Mouse (Mus musculus): ENCODE results near the gene Atf4. TPM values are rescaled to one million over a fixed set of nuclear protein-coding genes. Genes with fewer than 3 reads are reported as not detected.

Atf4 gene
- polyA plus RNA-seq, 1 experiment from 2014 or later = 136 TPM

- Histone ChIP-seq H3K36me3 (ENCODE audit: control insufficient read depth, insufficient read depth, low read length) (no peaks in the 10 kb centered on the region), H3K27me3 (replicated peaks; ENCODE audit: control insufficient read depth, insufficient read depth, low read length) (peaks cover 73% of the 10 kb centered on the region), H3K9ac (ENCODE audit: low read length) (no peak within 1 kb of the TSS), H3K9me3 (ENCODE audit: control insufficient read depth, low read length) (no peaks in the 10 kb centered on the region), H3K4me2 (ENCODE audit: low read length) (peak within 1 kb of the TSS; percentile 89), H3K27ac (ENCODE audit: low read depth) (no peak within 1 kb of the TSS), H3K4me3 (ENCODE audit: low read depth, low read length) (peak within 1 kb of the TSS; percentile 37), H3K4me1 (replicated peaks; ENCODE audit: control insufficient read depth, insufficient read depth, low read length) (no peaks in the 10 kb centered on the region)
- under 1% methylated on average over 50 of the region's 50 CpGs for WGBS
- DNase-seq (ENCODE audit: low spot score) (peak; percentile 55), ATAC-seq (replicated peaks; ENCODE audit: low FRiP score, low TSS enrichment, low read depth) (no peak)
Measured at GRCm38 (mm10) chr15:80286851-80287415, 31.9 kb downstream of the Atf4 start, which contains the start of gene Cacna1i. Gene Cacna1i (plus strand): TSS chr15:80287238.

GRCm38 (mm10) chr15:80288036-80288435 is 33.1 kb downstream of the Atf4 start:
- DNase-seq (ENCODE audit: low spot score) (peak; percentile 53), ATAC-seq (replicated peaks; ENCODE audit: low FRiP score, low TSS enrichment, low read depth) (no peak)
- H3K36me3 ChIP-seq (ENCODE audit: control insufficient read depth, insufficient read depth, low read length) = no peaks in the 10 kb centered on the region
- H3K9ac ChIP-seq (ENCODE audit: low read length) = no peak overlapping the region
- WGBS = 3% methylated on average over 23 of the region's 23 CpGs
- peaks cover 65% of the 10 kb centered on the region for H3K27me3 ChIP-seq (replicated peaks; ENCODE audit: control insufficient read depth, insufficient read depth, low read length)
- no peaks in the 10 kb centered on the region for H3K4me1 ChIP-seq (replicated peaks; ENCODE audit: control insufficient read depth, insufficient read depth, low read length)
- no peak overlapping the region for H3K27ac ChIP-seq (ENCODE audit: low read depth)
- H3K9me3 ChIP-seq (ENCODE audit: control insufficient read depth, low read length) = no peaks in the 10 kb centered on the region
- peak overlapping the region; percentile 37 for H3K4me3 ChIP-seq (ENCODE audit: low read depth, low read length)
- peak overlapping the region; percentile 89 for H3K4me2 ChIP-seq (ENCODE audit: low read length)

DNA sequence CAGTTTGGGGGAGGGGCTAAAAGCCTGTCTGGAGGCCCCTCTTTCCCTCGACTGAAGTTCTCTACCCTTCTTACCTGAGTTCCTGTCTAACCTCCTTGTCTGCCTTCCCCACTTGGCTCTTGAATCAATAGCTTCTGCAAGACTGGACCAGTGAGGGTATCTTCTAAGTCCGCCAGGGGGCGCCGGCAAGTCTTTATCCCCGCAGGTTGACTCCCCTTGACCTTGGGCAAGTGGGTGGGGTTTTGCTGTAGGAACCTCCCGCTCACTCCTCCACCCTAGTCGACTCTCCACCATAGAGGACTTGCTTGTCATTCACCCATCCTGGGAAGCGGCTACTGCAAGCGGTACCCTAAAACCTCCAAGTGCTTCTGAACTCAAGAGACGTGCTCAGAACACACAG is 34.5 kb downstream of the Atf4 start:
- Histone ChIP-seq H3K36me3 (ENCODE audit: control insufficient read depth, insufficient read depth, low read length) (no peaks in the 10 kb centered on the region), H3K27me3 (replicated peaks; ENCODE audit: control insufficient read depth, insufficient read depth, low read length) (peaks cover 57% of the 10 kb centered on the region)
- peak; percentile 79 for DNase-seq (ENCODE audit: low spot score)

DNA sequence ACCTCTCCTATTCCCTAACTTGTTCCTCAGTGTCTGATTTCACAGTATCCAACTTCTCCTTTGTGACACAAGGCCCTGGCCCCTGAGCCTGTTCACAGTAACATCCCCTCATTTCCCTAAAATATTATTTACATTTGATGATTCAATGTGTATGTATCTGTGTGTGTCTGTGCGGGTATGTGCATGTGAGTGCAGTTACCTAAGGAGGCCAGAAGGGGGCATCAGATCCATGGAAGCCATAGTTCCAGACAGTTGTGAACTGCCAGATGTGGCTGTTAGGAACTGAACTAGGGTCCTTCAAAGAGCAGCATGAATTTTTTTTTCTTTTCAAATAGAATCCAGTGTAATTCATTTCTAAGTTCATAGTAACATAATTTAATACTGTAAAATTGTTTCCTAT is 42.2 kb downstream of the Atf4 start:
- H3K27ac ChIP-seq (ENCODE audit: low read depth) = no peak overlapping the region
- ATAC-seq (replicated peaks; ENCODE audit: low FRiP score, low TSS enrichment, low read depth) (no peak), DNase-seq (ENCODE audit: low spot score) (no peak)
- no peak overlapping the region for H3K9ac ChIP-seq (ENCODE audit: low read length)
- H3K4me1 ChIP-seq (replicated peaks; ENCODE audit: control insufficient read depth, insufficient read depth, low read length) = no peaks in the 10 kb centered on the region
- no peaks in the 10 kb centered on the region for H3K27me3 ChIP-seq (replicated peaks; ENCODE audit: control insufficient read depth, insufficient read depth, low read length)
- no peak overlapping the region for H3K4me2 ChIP-seq (ENCODE audit: low read length)
- H3K4me3 ChIP-seq (ENCODE audit: low read depth, low read length) = no peak overlapping the region
- H3K9me3 ChIP-seq (ENCODE audit: control insufficient read depth, low read length) = 0 out of 2 replicates have a peak, but pooled peaks cover 3% of the 10 kb centered on the region
- WGBS = 86% methylated on average over 1 of the region's 1 CpGs
- no peaks in the 10 kb centered on the region for H3K36me3 ChIP-seq (ENCODE audit: control insufficient read depth, insufficient read depth, low read length)

More for the DNA sequence above, 34.5 kb downstream of the Atf4 start:
- Histone ChIP-seq H3K4me2 (ENCODE audit: low read length) (no peak overlapping the region), H3K4me1 (replicated peaks; ENCODE audit: control insufficient read depth, insufficient read depth, low read length) (no peaks in the 10 kb centered on the region), H3K4me3 (ENCODE audit: low read depth, low read length) (no peak overlapping the region), H3K27ac (ENCODE audit: low read depth) (no peak overlapping the region), H3K9ac (ENCODE audit: low read length) (no peak overlapping the region), H3K9me3 (ENCODE audit: control insufficient read depth, low read length) (no peaks in the 10 kb centered on the region)
- no peak for ATAC-seq (replicated peaks; ENCODE audit: low FRiP score, low TSS enrichment, low read depth)
- 8% methylated on average over 10 of the region's 10 CpGs for WGBS

- no peaks in the 10 kb centered on the region for H3K9me3 ChIP-seq (ENCODE audit: control insufficient read depth, low read length)
- H3K36me3 ChIP-seq (ENCODE audit: control insufficient read depth, insufficient read depth, low read length) = no peaks in the 10 kb centered on the region
- 70% methylated on average over 14 of the region's 14 CpGs for WGBS
Measured at GRCm38 (mm10) chr15:80303779-80304178, 48.8 kb downstream of the Atf4 start.

DNA sequence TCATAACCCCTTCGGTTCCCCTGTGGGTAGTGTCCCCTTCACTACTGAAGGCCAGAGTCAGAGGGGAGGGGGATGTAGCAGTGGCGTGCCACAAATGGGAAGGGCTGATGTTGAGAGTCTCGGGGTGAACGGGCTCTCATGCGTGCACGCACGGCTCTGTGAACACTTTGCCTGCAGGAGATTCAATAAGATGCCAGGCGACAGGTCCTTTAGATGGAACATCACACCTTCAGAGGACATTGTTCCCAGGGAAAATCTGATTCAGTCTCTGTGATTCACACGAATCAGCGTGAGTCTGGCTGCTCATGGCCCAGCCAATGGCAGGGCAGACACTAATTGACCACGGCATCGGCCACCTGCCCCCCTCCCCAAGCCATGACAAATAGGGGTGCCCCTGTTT is 49.2 kb downstream of the Atf4 start:
- H3K9ac ChIP-seq (ENCODE audit: low read length) = no peak overlapping the region
- WGBS = 90% methylated on average over 12 of the region's 12 CpGs
- H3K27ac ChIP-seq (ENCODE audit: low read depth) = no peak overlapping the region
- no peak for DNase-seq (ENCODE audit: low spot score)
- H3K4me3 ChIP-seq (ENCODE audit: low read depth, low read length) = no peak overlapping the region
- no peaks in the 10 kb centered on the region for H3K36me3 ChIP-seq (ENCODE audit: control insufficient read depth, insufficient read depth, low read length)
- no peak for ATAC-seq (replicated peaks; ENCODE audit: low FRiP score, low TSS enrichment, low read depth)
- no peaks in the 10 kb centered on the region for H3K9me3 ChIP-seq (ENCODE audit: control insufficient read depth, low read length)
- no peaks in the 10 kb centered on the region for H3K4me1 ChIP-seq (replicated peaks; ENCODE audit: control insufficient read depth, insufficient read depth, low read length)
- no peaks in the 10 kb centered on the region for H3K27me3 ChIP-seq (replicated peaks; ENCODE audit: control insufficient read depth, insufficient read depth, low read length)
- no peak overlapping the region for H3K4me2 ChIP-seq (ENCODE audit: low read length)

More at GRCm38 (mm10) chr15:80303779-80304178, 48.8 kb downstream of the Atf4 start:
- no peak overlapping the region for H3K4me2 ChIP-seq (ENCODE audit: low read length)
- H3K9ac ChIP-seq (ENCODE audit: low read length) = no peak overlapping the region
- H3K27me3 ChIP-seq (replicated peaks; ENCODE audit: control insufficient read depth, insufficient read depth, low read length) = no peaks in the 10 kb centered on the region
- H3K27ac ChIP-seq (ENCODE audit: low read depth) = no peak overlapping the region
- ATAC-seq (replicated peaks; ENCODE audit: low FRiP score, low TSS enrichment, low read depth) (no peak), DNase-seq (ENCODE audit: low spot score) (no peak)
- no peak overlapping the region for H3K4me3 ChIP-seq (ENCODE audit: low read depth, low read length)
- no peaks in the 10 kb centered on the region for H3K4me1 ChIP-seq (replicated peaks; ENCODE audit: control insufficient read depth, insufficient read depth, low read length)

- no peak for DNase-seq (ENCODE audit: low spot score)
- no peak for ATAC-seq (replicated peaks; ENCODE audit: low FRiP score, low TSS enrichment, low read depth)
- no peak overlapping the region for H3K27ac ChIP-seq (ENCODE audit: low read depth)
- WGBS = 32% methylated on average over 8 of the region's 8 CpGs
- no peak overlapping the region for H3K4me2 ChIP-seq (ENCODE audit: low read length)
- H3K9ac ChIP-seq (ENCODE audit: low read length) = no peak overlapping the region
- no peaks in the 10 kb centered on the region for H3K9me3 ChIP-seq (ENCODE audit: control insufficient read depth, low read length)
- no peaks in the 10 kb centered on the region for H3K36me3 ChIP-seq (ENCODE audit: control insufficient read depth, insufficient read depth, low read length)
- no peaks in the 10 kb centered on the region for H3K27me3 ChIP-seq (replicated peaks; ENCODE audit: control insufficient read depth, insufficient read depth, low read length)
- H3K4me3 ChIP-seq (ENCODE audit: low read depth, low read length) = no peak overlapping the region
- H3K4me1 ChIP-seq (replicated peaks; ENCODE audit: control insufficient read depth, insufficient read depth, low read length) = no peaks in the 10 kb centered on the region
Measured at GRCm38 (mm10) chr15:80306146-80306545, 51.2 kb downstream of the Atf4 start.

Other genes with a start within 250 kb of the Atf4 start
- gene Pdgfb, start 240.2 kb upstream of the Atf4 start, polyA plus RNA-seq (2014; fragmentation: Nextera tagmentation; extraction: Ambion mirVana) = 6.6 and 8.1 TPM in 2 replicates
- gene Syngr1, start 163.8 kb upstream of the Atf4 start, polyA plus RNA-seq (2014; fragmentation: Nextera tagmentation; extraction: Ambion mirVana) = 20.7 and 24.3 TPM in 2 replicates
- 1,482 and 1,532 TPM in 2 replicates for gene Rpl3, start 163.3 kb upstream of the Atf4 start, polyA plus RNA-seq (2014; fragmentation: Nextera tagmentation; extraction: Ambion mirVana)
- 36.1 and 37.5 TPM in 2 replicates for gene Tab1, start 122.1 kb upstream of the Atf4 start, polyA plus RNA-seq (2014; fragmentation: Nextera tagmentation; extraction: Ambion mirVana)
- gene Mgat3, start 81.5 kb upstream of the Atf4 start, polyA plus RNA-seq (2014; fragmentation: Nextera tagmentation; extraction: Ambion mirVana) = 10.5 and 11.1 TPM in 2 replicates
- gene Mief1, start 21.2 kb upstream of the Atf4 start, polyA plus RNA-seq (2014; fragmentation: Nextera tagmentation; extraction: Ambion mirVana) = 32.0 and 38.8 TPM in 2 replicates
- gene AC140267.1, start 19.3 kb upstream of the Atf4 start, polyA plus RNA-seq (2014; fragmentation: Nextera tagmentation; extraction: Ambion mirVana) = not detected in 2 replicates
- 67.2 and 69.6 TPM in 2 replicates for gene Rps19bp1, start 9.1 kb downstream of the Atf4 start, polyA plus RNA-seq (2014; fragmentation: Nextera tagmentation; extraction: Ambion mirVana)
- gene Cacna1i, start 32.1 kb downstream of the Atf4 start, polyA plus RNA-seq (2014; fragmentation: Nextera tagmentation; extraction: Ambion mirVana) = not detected in 2 replicates